Mouse (Mus musculus): ENCODE data around the gene Ppp1r14a. TPM values are rescaled to one million over a fixed set of nuclear protein-coding genes. Genes with fewer than 3 reads are reported as not detected.
A peak's percentile ranks its signal among the peaks of the same experiment; 100 is the strongest.

Ppp1r14a gene
- polyA plus RNA-seq, 1 experiment from 2014 or later = 18.1 TPM

- Histone ChIP-seq H3K4me1 (peaks cover 18% of the 10 kb centered on the region), H3K9ac (no peak overlapping the region), H3K4me3 (replicated peaks) (no peak overlapping the region), H3K27me3 (no peaks in the 10 kb centered on the region), H3K9me3 (replicated peaks) (no peaks in the 10 kb centered on the region), H3K27ac (replicated peaks) (peak overlapping the region; percentile 51; the same call in 1 of the 2 replicates), H3K36me3 (no peaks in the 10 kb centered on the region), H3K4me2 (replicated peaks) (no peak overlapping the region)
- no peak for ATAC-seq (ENCODE audit: insufficient number of reproducible peaks, low FRiP score, low TSS enrichment, low read depth)
- 71% methylated on average over 10 of the region's 10 CpGs for WGBS
Measured at GRCm38 (mm10) chr7:29259781-29260730, 29.1 kb upstream of the Ppp1r14a start.

- no peak overlapping the region for H3K4me3 ChIP-seq (replicated peaks)
- 60% methylated on average over 6 of the region's 6 CpGs for WGBS
- no peaks in the 10 kb centered on the region for H3K9me3 ChIP-seq (replicated peaks)
- no peak for ATAC-seq (ENCODE audit: insufficient number of reproducible peaks, low FRiP score, low TSS enrichment, low read depth)
- H3K36me3 ChIP-seq = no peaks in the 10 kb centered on the region
- H3K4me1 ChIP-seq = peaks cover 21% of the 10 kb centered on the region
- no peaks in the 10 kb centered on the region for H3K27me3 ChIP-seq
- no peak overlapping the region for H3K4me2 ChIP-seq (replicated peaks)
- no peak overlapping the region for H3K9ac ChIP-seq
- H3K27ac ChIP-seq (replicated peaks) = no peak overlapping the region
Measured at GRCm38 (mm10) chr7:29262151-29262550, 27.0 kb upstream of the Ppp1r14a start.

GRCm38 (mm10) chr7:29263831-29264230 lies 25.3 kb upstream of the Ppp1r14a start:
- no peak for ATAC-seq (ENCODE audit: insufficient number of reproducible peaks, low FRiP score, low TSS enrichment, low read depth)
- no peak overlapping the region for H3K4me2 ChIP-seq (replicated peaks)
- no peak overlapping the region for H3K27ac ChIP-seq (replicated peaks)
- 76% methylated on average over 3 of the region's 3 CpGs for WGBS
- H3K9me3 ChIP-seq (replicated peaks) = no peaks in the 10 kb centered on the region
- no peaks in the 10 kb centered on the region for H3K36me3 ChIP-seq
- no peaks in the 10 kb centered on the region for H3K27me3 ChIP-seq
- no peak overlapping the region for H3K4me3 ChIP-seq (replicated peaks)
- H3K9ac ChIP-seq = no peak overlapping the region
- peaks cover 16% of the 10 kb centered on the region for H3K4me1 ChIP-seq

GRCm38 (mm10) chr7:29265636-29266035 lies 23.5 kb upstream of the Ppp1r14a start:
- Histone ChIP-seq H3K4me3 (replicated peaks) (no peak overlapping the region), H3K9ac (no peak overlapping the region), H3K36me3 (no peaks in the 10 kb centered on the region), H3K4me2 (replicated peaks) (no peak overlapping the region), H3K4me1 (peaks cover 14% of the 10 kb centered on the region; the same call in 1 of the 2 replicates), H3K9me3 (replicated peaks) (no peaks in the 10 kb centered on the region), H3K27me3 (no peaks in the 10 kb centered on the region), H3K27ac (replicated peaks) (no peak overlapping the region)
- 68% methylated on average over 7 of the region's 7 CpGs for WGBS
- ATAC-seq (ENCODE audit: insufficient number of reproducible peaks, low FRiP score, low TSS enrichment, low read depth) = no peak

GRCm38 (mm10) chr7:29266931-29267330 lies 22.2 kb upstream of the Ppp1r14a start:
- Histone ChIP-seq H3K9me3 (replicated peaks) (no peaks in the 10 kb centered on the region), H3K4me3 (replicated peaks) (no peak overlapping the region), H3K9ac (no peak overlapping the region), H3K27ac (replicated peaks) (no peak overlapping the region), H3K27me3 (no peaks in the 10 kb centered on the region), H3K4me2 (replicated peaks) (no peak overlapping the region), H3K36me3 (no peaks in the 10 kb centered on the region), H3K4me1 (peaks cover 24% of the 10 kb centered on the region)
- no peak for ATAC-seq (ENCODE audit: insufficient number of reproducible peaks, low FRiP score, low TSS enrichment, low read depth)
- 38% methylated on average over 4 of the region's 4 CpGs for WGBS

- Histone ChIP-seq H3K9me3 (replicated peaks) (no peaks in the 10 kb centered on the region), H3K9ac (no peak overlapping the region), H3K4me2 (replicated peaks) (no peak overlapping the region), H3K4me1 (peaks cover 28% of the 10 kb centered on the region), H3K27me3 (no peaks in the 10 kb centered on the region), H3K4me3 (replicated peaks) (no peak overlapping the region), H3K27ac (replicated peaks) (0 out of 2 replicates have a peak overlapping the region, but pooled peaks have one; percentile 17), H3K36me3 (no peaks in the 10 kb centered on the region)
- WGBS = 77% methylated on average over 4 of the region's 4 CpGs
- no peak for ATAC-seq (ENCODE audit: insufficient number of reproducible peaks, low FRiP score, low TSS enrichment, low read depth)
Measured at GRCm38 (mm10) chr7:29270445-29270844, 18.7 kb upstream of the Ppp1r14a start.

GRCm38 (mm10) chr7:29271687-29272465 lies 17.2 kb upstream of the Ppp1r14a start:
- ATAC-seq (ENCODE audit: insufficient number of reproducible peaks, low FRiP score, low TSS enrichment, low read depth) = no peak
- WGBS = 60% methylated on average over 8 of the region's 8 CpGs
- Histone ChIP-seq H3K9ac (no peak overlapping the region), H3K4me3 (replicated peaks) (no peak overlapping the region), H3K27ac (replicated peaks) (peak overlapping the region; percentile 39; the same call in 1 of the 2 replicates), H3K27me3 (no peaks in the 10 kb centered on the region), H3K4me2 (replicated peaks) (no peak overlapping the region), H3K4me1 (peaks cover 28% of the 10 kb centered on the region), H3K9me3 (replicated peaks) (no peaks in the 10 kb centered on the region), H3K36me3 (no peaks in the 10 kb centered on the region)

GRCm38 (mm10) chr7:29276715-29277114 lies 12.4 kb upstream of the Ppp1r14a start:
- no peaks in the 10 kb centered on the region for H3K36me3 ChIP-seq
- no peak overlapping the region for H3K4me2 ChIP-seq (replicated peaks)
- WGBS = 45% methylated on average over 5 of the region's 5 CpGs
- peaks cover 16% of the 10 kb centered on the region for H3K27me3 ChIP-seq
- no peak overlapping the region for H3K9ac ChIP-seq
- ATAC-seq (ENCODE audit: insufficient number of reproducible peaks, low FRiP score, low TSS enrichment, low read depth) = no peak
- no peaks in the 10 kb centered on the region for H3K9me3 ChIP-seq (replicated peaks)
- H3K4me3 ChIP-seq (replicated peaks) = no peak overlapping the region
- H3K27ac ChIP-seq (replicated peaks) = no peak overlapping the region; the same call in 1 of the 2 replicates
- H3K4me1 ChIP-seq = peaks cover 34% of the 10 kb centered on the region

- no peak for ATAC-seq (ENCODE audit: insufficient number of reproducible peaks, low FRiP score, low TSS enrichment, low read depth)
- Histone ChIP-seq H3K4me1 (peaks cover 39% of the 10 kb centered on the region), H3K9ac (no peak overlapping the region), H3K36me3 (no peaks in the 10 kb centered on the region), H3K9me3 (replicated peaks) (no peaks in the 10 kb centered on the region), H3K27me3 (peaks cover 24% of the 10 kb centered on the region), H3K27ac (replicated peaks) (no peak overlapping the region), H3K4me2 (replicated peaks) (no peak overlapping the region), H3K4me3 (replicated peaks) (no peak overlapping the region)
- 62% methylated on average over 4 of the region's 4 CpGs for WGBS
Measured at GRCm38 (mm10) chr7:29277510-29277909, 11.6 kb upstream of the Ppp1r14a start.

GRCm38 (mm10) chr7:29279261-29279660 lies 9.8 kb upstream of the Ppp1r14a start:
- ATAC-seq (ENCODE audit: insufficient number of reproducible peaks, low FRiP score, low TSS enrichment, low read depth) = no peak
- no peaks in the 10 kb centered on the region for H3K36me3 ChIP-seq
- H3K4me2 ChIP-seq (replicated peaks) = no peak overlapping the region
- H3K27me3 ChIP-seq = peaks cover 27% of the 10 kb centered on the region
- H3K9ac ChIP-seq = no peak overlapping the region
- no peaks in the 10 kb centered on the region for H3K9me3 ChIP-seq (replicated peaks)
- no peak overlapping the region for H3K4me3 ChIP-seq (replicated peaks)
- peaks cover 30% of the 10 kb centered on the region for H3K4me1 ChIP-seq
- no peak overlapping the region for H3K27ac ChIP-seq (replicated peaks)

GRCm38 (mm10) chr7:29279924-29280323 lies 9.2 kb upstream of the Ppp1r14a start:
- Histone ChIP-seq H3K9me3 (replicated peaks) (no peaks in the 10 kb centered on the region), H3K27ac (replicated peaks) (no peak overlapping the region), H3K4me2 (replicated peaks) (peak overlapping the region; percentile 99), H3K4me1 (peaks cover 30% of the 10 kb centered on the region), H3K9ac (no peak overlapping the region), H3K36me3 (no peaks in the 10 kb centered on the region), H3K4me3 (replicated peaks) (peak overlapping the region; percentile 61), H3K27me3 (peaks cover 27% of the 10 kb centered on the region)
- ATAC-seq (ENCODE audit: insufficient number of reproducible peaks, low FRiP score, low TSS enrichment, low read depth) = no peak
- 67% methylated on average over 8 of the region's 8 CpGs for WGBS

Data from embryonic facial prominence, embryonic 15.5 days (tissue).